Mouse (Mus musculus) cerebellum, adult 2 months (tissue): ENCODE data around the gene Ehd2.

ENCODE experiments used
- CTCF ChIP-seq: fragments of 200-500 bp; IDR thresholded peaks from 2 replicates; pipeline ENCODE4 v1.5.1; 2011; ENCODE audit warnings: low read depth, mild to moderate bottlenecking, control low read depth, low read length, moderate library complexity, borderline replicate concordance; ENCODE audit not compliant: insufficient read depth
- POLR2A ChIP-seq: fragments of 200-500 bp; IDR thresholded peaks from 2 replicates; pipeline ENCODE4 v1.6.1; 2011; ENCODE audit warnings: low read length, control low read depth, borderline replicate concordance; ENCODE audit not compliant: insufficient read depth

DNA sequence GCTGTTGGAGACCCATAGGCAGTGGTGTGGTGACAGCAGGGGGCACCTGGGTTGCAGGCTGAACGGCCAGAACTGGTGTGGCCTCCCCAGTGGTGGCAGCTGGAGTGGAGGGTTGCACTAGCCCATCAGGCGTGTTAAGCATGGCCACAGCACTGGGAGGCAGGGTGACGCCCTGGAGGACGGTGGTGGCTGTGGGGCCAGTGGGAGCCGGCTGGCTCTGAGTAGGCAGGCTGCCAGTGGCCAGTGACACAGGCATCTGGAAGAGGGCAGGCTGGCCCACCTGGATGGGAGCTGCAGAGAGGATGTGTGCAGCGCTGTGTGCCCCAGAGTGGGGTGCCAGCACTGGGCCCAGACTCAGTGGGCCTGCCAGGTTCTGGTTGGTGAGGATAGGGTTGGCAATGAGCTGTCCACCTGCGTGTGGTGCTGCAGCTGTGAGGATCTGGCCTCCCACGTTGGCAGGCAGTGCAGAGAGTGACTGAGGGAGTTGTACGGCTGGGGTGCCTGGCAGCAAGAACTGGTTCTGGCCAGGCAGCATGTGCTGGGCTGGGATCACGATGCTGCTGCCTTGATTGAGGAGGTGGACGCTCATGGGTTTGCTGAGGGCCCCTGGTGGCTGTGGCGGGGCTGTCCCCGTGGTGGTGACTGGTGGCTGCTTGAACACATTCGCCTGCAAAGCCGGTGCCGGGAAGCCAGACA is 20.4 kb upstream of the Ehd2 start:
- TF ChIP-seq POLR2A (no peak), CTCF (no peak)
